Mouse (Mus musculus) intestine, embryonic 15.5 days (tissue): ENCODE measurements around the gene Slc7a10. TPM values are rescaled to one million over a fixed set of nuclear protein-coding genes. Genes with fewer than 3 reads are reported as not detected.
A peak's percentile ranks its signal among the peaks of the same experiment; 100 is the strongest.
"Not testable (repeated sequence)": the region's sequence is repeated elsewhere in the genome, so short reads cannot be mapped to it uniquely, and the experiment has no call there.

Experiments used
- ATAC-seq: fragments of 200-750 bp; cut with Nextera tagmentation; 2 replicates; pipeline ENCODE4 v1.8.0; 2017; ENCODE audit warnings: moderate TSS enrichment, moderate library complexity
- H3K27ac ChIP-seq: fragments of 300-500 bp; sonication (generic); 2 replicates; pipeline ENCODE4 v1.5.1; 2015; ENCODE audit warnings: mild to moderate bottlenecking, inconsistent platforms
- H3K27me3 ChIP-seq: fragments of 300-500 bp; sonication (generic); replicated peaks from 2 replicates; pipeline ENCODE4 v1.6.1; 2015; ENCODE audit warnings: inconsistent platforms
- H3K36me3 ChIP-seq: fragments of 300-500 bp; sonication (generic); 2 replicates; pipeline ENCODE4 v1.6.1; 2015; ENCODE audit warnings: inconsistent platforms
- H3K4me1 ChIP-seq: fragments of 300-500 bp; sonication (generic); replicated peaks from 2 replicates; pipeline ENCODE4 v1.6.1; 2015; ENCODE audit warnings: inconsistent platforms
- H3K4me2 ChIP-seq: fragments of 300-500 bp; sonication (generic); replicated peaks from 2 replicates; pipeline ENCODE4 v1.6.1; 2015; ENCODE audit warnings: mild to moderate bottlenecking, inconsistent platforms
- H3K4me3 ChIP-seq: fragments of 300-500 bp; sonication (generic); replicated peaks from 2 replicates; pipeline ENCODE4 v1.5.1; 2015; ENCODE audit warnings: inconsistent platforms
- H3K9ac ChIP-seq: fragments of 300-500 bp; sonication (generic); 2 replicates; pipeline ENCODE4 v1.6.1; 2015; ENCODE audit warnings: inconsistent platforms
- H3K9me3 ChIP-seq: fragments of 300-500 bp; sonication (generic); 2 replicates; pipeline ENCODE4 v1.6.1; 2016; ENCODE audit warnings: inconsistent platforms
- WGBS: fragments of 180-500 bp; shearing (Covaris S2); methylation state at CpG from one replicate; pipeline ENCODE4 v1.1.7; 2015; 5-methylcytosine and 5-hydroxymethylcytosine counted together
- polyA plus RNA-seq: library from polyadenylated mRNA; unstranded; fragments of >200 nt; fragmentation: Nextera tagmentation; extraction: Ambion mirVana; gene quantifications from 2 replicates; pipeline ENCODE4 v1.2.1, GENCODE M21; 2015

The Slc7a10 gene
- polyA plus RNA-seq, 1 experiment from 2014 or later, result 1.7 TPM

GRCm38 (mm10) chr7:35230333-35230732 is 44.1 kb downstream of the Slc7a10 start:
- Histone ChIP-seq H3K27ac (no peak overlapping the region), H3K27me3 (no peaks in the 10 kb centered on the region), H3K4me1 (peaks cover 5% of the 10 kb centered on the region; the same call in 1 of the 2 replicates), H3K36me3 (no peaks in the 10 kb centered on the region), H3K4me2 (no peak overlapping the region), H3K4me3 (no peak overlapping the region), H3K9ac (no peak overlapping the region), H3K9me3 (no peaks in the 10 kb centered on the region)
- 68% methylated on average over 3 of the region's 3 CpGs for WGBS
- no peak for ATAC-seq

GRCm38 (mm10) chr7:35232796-35233455 is 46.7 kb downstream of the Slc7a10 start:
- no peaks in the 10 kb centered on the region for H3K27me3 ChIP-seq
- H3K9ac ChIP-seq, result no peak overlapping the region
- no peaks in the 10 kb centered on the region for H3K9me3 ChIP-seq
- H3K4me2 ChIP-seq, result no peak overlapping the region
- 35% methylated on average over 13 of the region's 13 CpGs for WGBS
- ATAC-seq, result no peak
- peaks cover 7% of the 10 kb centered on the region for H3K4me1 ChIP-seq
- no peaks in the 10 kb centered on the region for H3K36me3 ChIP-seq
- H3K4me3 ChIP-seq, result no peak overlapping the region
- H3K27ac ChIP-seq, result no peak overlapping the region

- H3K27me3 ChIP-seq, result no peaks in the 10 kb centered on the region
- H3K4me2 ChIP-seq, result peak overlapping the region; percentile 68
- H3K4me3 ChIP-seq, result peak overlapping the region; percentile 59
- H3K9ac ChIP-seq, result peak overlapping the region; percentile 55
- peak overlapping the region; percentile 90 for H3K27ac ChIP-seq
- no peak for ATAC-seq
- H3K36me3 ChIP-seq, result no peaks in the 10 kb centered on the region
- H3K9me3 ChIP-seq, result no peaks in the 10 kb centered on the region
- 51% methylated on average over 12 of the region's 12 CpGs for WGBS
- H3K4me1 ChIP-seq, result peaks cover 7% of the 10 kb centered on the region
These were observed 47.7 kb downstream of the Slc7a10 start for GRCm38 (mm10) chr7:35233861-35234260.

- Histone ChIP-seq H3K27ac (peak overlapping the region; percentile 93), H3K36me3 (no peaks in the 10 kb centered on the region), H3K27me3 (no peaks in the 10 kb centered on the region), H3K9ac (peak overlapping the region; percentile 58), H3K4me1 (peaks cover 7% of the 10 kb centered on the region), H3K9me3 (no peaks in the 10 kb centered on the region), H3K4me2 (peak overlapping the region; percentile 68), H3K4me3 (peak overlapping the region; percentile 59)
- under 1% methylated on average over 45 of the region's 45 CpGs for WGBS
- ATAC-seq, result peak; percentile 97
These were observed 48.4 kb downstream of the Slc7a10 start for GRCm38 (mm10) chr7:35234361-35235245.

- Histone ChIP-seq H3K36me3 (no peaks in the 10 kb centered on the region), H3K4me2 (peak overlapping the region; percentile 61), H3K4me1 (peaks cover 7% of the 10 kb centered on the region), H3K27ac (no peak overlapping the region), H3K4me3 (peak overlapping the region; percentile 59), H3K9ac (0 out of 2 replicates have a peak overlapping the region, but pooled peaks have one; percentile 18), H3K27me3 (no peaks in the 10 kb centered on the region), H3K9me3 (no peaks in the 10 kb centered on the region)
- WGBS, result 18% methylated on average over 9 of the region's 9 CpGs
- no peak; the same call in none of the 2 replicates for ATAC-seq
These were observed 49.1 kb downstream of the Slc7a10 start for GRCm38 (mm10) chr7:35235308-35235707.

- not testable (repeated sequence) for H3K9ac ChIP-seq, H3K27ac ChIP-seq, H3K4me2 ChIP-seq, H3K4me1 ChIP-seq, H3K9me3 ChIP-seq, ATAC-seq, H3K36me3 ChIP-seq, H3K4me3 ChIP-seq, H3K27me3 ChIP-seq
- 72% methylated on average over 3 of the region's 3 CpGs for WGBS
These were observed 51.8 kb downstream of the Slc7a10 start for GRCm38 (mm10) chr7:35237935-35238334.

Other genes with a start within 250 kb of the Slc7a10 start
- 44.5 and 45.3 TPM in 2 replicates for gene Cebpg, start 129.8 kb upstream of the Slc7a10 start, polyA plus RNA-seq
- gene Cebpa, start 67.1 kb upstream of the Slc7a10 start, polyA plus RNA-seq, result 13.9 and 14.1 TPM in 2 replicates
- 4.0 and 5.1 TPM in 2 replicates for gene Lrp3, start 29.1 kb downstream of the Slc7a10 start, polyA plus RNA-seq
- 14.8 and 14.9 TPM in 2 replicates for gene Gpatch1, start 132.1 kb downstream of the Slc7a10 start, polyA plus RNA-seq
- gene Rhpn2, start 147.8 kb downstream of the Slc7a10 start, polyA plus RNA-seq, result 73.2 and 74.7 TPM in 2 replicates
- 22.0 and 22.7 TPM in 2 replicates for gene Faap24, start 210.5 kb downstream of the Slc7a10 start, polyA plus RNA-seq
- gene Cep89, start 210.7 kb downstream of the Slc7a10 start, polyA plus RNA-seq, result 43.2 and 45.8 TPM in 2 replicates